Mouse (Mus musculus): ENCODE results near the gene Gm20917.
"Not testable (repeated sequence)": the region's sequence is repeated elsewhere in the genome, so short reads cannot be mapped to it uniquely, and the experiment has no call there.

Gm20917 gene

GRCm38 (mm10) chrY:79151022-79151421, at the start of gene Gm20917:
Gene Gm20917, minus strand, starts transcription at chrY:79151122.
- DNase-seq (ENCODE audit: low spot score in 2 of 2) = not testable (repeated sequence)

Measured in frontal cortex, postnatal 25 days (tissue).